26 mouse cellular contexts compared by ENCODE assay signal in the genomic region with DNA sequence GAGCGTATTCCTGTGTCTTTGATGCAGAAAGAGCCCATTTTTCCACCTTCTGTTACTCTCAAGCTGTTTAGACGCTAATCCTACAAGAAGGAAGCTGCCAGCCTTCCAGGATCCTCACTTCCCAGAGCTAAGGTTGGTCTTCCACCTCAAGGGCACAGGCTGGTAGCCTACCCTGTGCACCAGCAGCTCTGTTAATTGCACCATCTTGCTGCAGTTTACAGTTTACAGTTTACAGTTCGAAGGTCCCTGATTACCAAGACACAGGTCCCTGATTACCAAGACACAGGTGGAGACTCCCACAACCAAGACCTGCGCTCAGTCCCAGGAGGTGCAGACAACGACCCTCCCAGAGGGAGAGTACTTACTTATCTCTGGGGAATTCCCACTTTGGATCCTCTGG.
A peak's percentile ranks its signal among the peaks of the same experiment; 100 is the strongest.
DNase-seq lines count a peak whose midpoint lies in the region; ATAC-seq and TF ChIP-seq lines count a peak whose summit lies in the region.
"Had no signal": no experiment of that assay in that cellular context is flagged by ENCODE, and none has a peak within 500 bp of the region (broad histone marks: within the 10 kb centered on the region; RNA-seq: fewer than 3 reads in every experiment).

No protein-coding gene starts in this region.

- peak; percentile 36 for DNase-seq in midbrain, postnatal 0 days (ENCODE audit: low spot score)
- DNase-seq in midbrain, embryonic 10.5 days (ENCODE audit: low spot score): no peak
- DNase-seq in limb, embryonic 10.5 days (ENCODE audit: low spot score): no peak
- DNase-seq in layer of hippocampus, adult 9-10 months (ENCODE audit: low spot score): no peak
- no peak for DNase-seq in natural killer cell, adult 2 months (ENCODE audit: low spot score in 2 of 2)
- no peak for DNase-seq in urinary bladder, adult 2 months (ENCODE audit: low spot score)
- DNase-seq: adrenal gland, adult 2 months; cerebellum, adult 18-20 months; cerebellum, postnatal 25 days; gastrocnemius, postnatal 25 days; heart, adult 18-20 months; kidney, adult 2 months; kidney, postnatal 36 days; lung, adult 18-20 months; lung, postnatal 14 days; retina, postnatal 1 day; right cerebral cortex, postnatal 25 days; spleen, adult 18-20 months had no signal

- no peaks in the 10 kb centered on the region for H3K9me3 ChIP-seq in forebrain, embryonic 15.5 days
- 0 out of 2 replicates have a peak, but pooled peaks cover 4% of the 10 kb centered on the region for H3K9me3 ChIP-seq in forebrain, embryonic 13.5 days (replicated peaks)
- no peaks in the 10 kb centered on the region for H3K9me3 ChIP-seq in midbrain, postnatal 0 days (ENCODE audit: low read length)
- no peaks in the 10 kb centered on the region; the same call in 1 of the 2 replicates for H3K9me3 ChIP-seq in midbrain, embryonic 10.5 days (replicated peaks)
- no peaks in the 10 kb centered on the region for H3K9me3 ChIP-seq in limb, embryonic 10.5 days (replicated peaks)
- H3K9me3 ChIP-seq: hindbrain, embryonic 12.5 days; liver, embryonic 12.5 days; midbrain, embryonic 13.5 days; neural tube, embryonic 12.5 days had no signal

- 0 out of 2 replicates have a peak overlapping the region, but pooled peaks have one; percentile 11 for H3K27ac ChIP-seq in forebrain, embryonic 15.5 days (replicated peaks)
- H3K27ac ChIP-seq in forebrain, embryonic 13.5 days: no peak overlapping the region
- H3K27ac ChIP-seq in midbrain, postnatal 0 days (ENCODE audit: low read depth, low read length): no peak overlapping the region
- no peak overlapping the region for H3K27ac ChIP-seq in midbrain, embryonic 10.5 days (replicated peaks)
- peak overlapping the region; percentile 54; the same call in 1 of the 2 replicates for H3K27ac ChIP-seq in limb, embryonic 10.5 days
- H3K27ac ChIP-seq: hindbrain, embryonic 12.5 days; liver, embryonic 12.5 days; midbrain, embryonic 13.5 days; neural tube, embryonic 12.5 days had no signal

- no peak overlapping the region for H3K4me3 ChIP-seq in forebrain, embryonic 15.5 days
- H3K4me3 ChIP-seq in forebrain, embryonic 13.5 days: no peak overlapping the region
- H3K4me3 ChIP-seq in midbrain, postnatal 0 days (ENCODE audit: low read depth, low read length): no peak overlapping the region
- no peak overlapping the region for H3K4me3 ChIP-seq in midbrain, embryonic 10.5 days
- no peak overlapping the region for H3K4me3 ChIP-seq in limb, embryonic 10.5 days
- H3K4me3 ChIP-seq: hindbrain, embryonic 12.5 days; liver, embryonic 12.5 days; midbrain, embryonic 13.5 days; neural tube, embryonic 12.5 days had no signal

- no peak for TF ChIP-seq CTCF in midbrain, postnatal 0 days (IDR thresholded peaks at IDR 0.05)

- no peak for ATAC-seq in forebrain, embryonic 15.5 days (replicated peaks)
- ATAC-seq in forebrain, embryonic 13.5 days: no peak
- no peak for ATAC-seq in midbrain, postnatal 0 days (ENCODE audit: low FRiP score)
- ATAC-seq: liver, embryonic 12.5 days; midbrain, embryonic 13.5 days; Patski had no signal

- H3K9ac ChIP-seq in forebrain, embryonic 15.5 days (replicated peaks): no peak overlapping the region
- H3K9ac ChIP-seq in forebrain, embryonic 13.5 days: no peak overlapping the region
- H3K9ac ChIP-seq in midbrain, postnatal 0 days (replicated peaks; ENCODE audit: low read length, poor library complexity, severe bottlenecking): no peak overlapping the region
- H3K9ac ChIP-seq: hindbrain, embryonic 12.5 days; liver, embryonic 12.5 days; midbrain, embryonic 13.5 days; neural tube, embryonic 12.5 days had no signal

- H3K4me2 ChIP-seq in forebrain, embryonic 15.5 days (replicated peaks): no peak overlapping the region
- no peak overlapping the region for H3K4me2 ChIP-seq in forebrain, embryonic 13.5 days
- H3K4me2 ChIP-seq in midbrain, postnatal 0 days (ENCODE audit: low read depth, low read length, poor library complexity, severe bottlenecking): no peak overlapping the region
- H3K4me2 ChIP-seq: hindbrain, embryonic 12.5 days; liver, embryonic 12.5 days; midbrain, embryonic 13.5 days; neural tube, embryonic 12.5 days had no signal

- 76% methylated on average over 5 of the region's 5 CpGs for WGBS in forebrain, embryonic 15.5 days
- 89% methylated on average over 5 of the region's 5 CpGs for WGBS in forebrain, embryonic 13.5 days
- 81% methylated on average over 5 of the region's 5 CpGs for WGBS in midbrain, postnatal 0 days
- WGBS in midbrain, embryonic 10.5 days: 86% methylated on average over 5 of the region's 5 CpGs
- WGBS in limb, embryonic 10.5 days: 87% methylated on average over 5 of the region's 5 CpGs

- no peaks in the 10 kb centered on the region for H3K27me3 ChIP-seq in forebrain, embryonic 15.5 days
- no peaks in the 10 kb centered on the region for H3K27me3 ChIP-seq in forebrain, embryonic 13.5 days
- H3K27me3 ChIP-seq in midbrain, postnatal 0 days (ENCODE audit: insufficient read depth, low read length): no peaks in the 10 kb centered on the region
- peaks cover 20% of the 10 kb centered on the region for H3K27me3 ChIP-seq in midbrain, embryonic 10.5 days (ENCODE audit: low read depth, poor library complexity, severe bottlenecking)
- no peaks in the 10 kb centered on the region for H3K27me3 ChIP-seq in limb, embryonic 10.5 days (ENCODE audit: low read depth, poor library complexity, severe bottlenecking)
- H3K27me3 ChIP-seq: hindbrain, embryonic 12.5 days; liver, embryonic 12.5 days; neural tube, embryonic 12.5 days; Patski had no signal

- peaks cover 3% of the 10 kb centered on the region; the same call in 1 of the 2 replicates for H3K36me3 ChIP-seq in forebrain, embryonic 15.5 days
- H3K36me3 ChIP-seq in forebrain, embryonic 13.5 days (ENCODE audit: poor library complexity, severe bottlenecking): peaks cover 45% of the 10 kb centered on the region
- no peaks in the 10 kb centered on the region for H3K36me3 ChIP-seq in midbrain, postnatal 0 days (ENCODE audit: insufficient read depth, low read length)
- H3K36me3 ChIP-seq in midbrain, embryonic 10.5 days: peaks cover 86% of the 10 kb centered on the region
- H3K36me3 ChIP-seq in limb, embryonic 10.5 days: peaks cover 66% of the 10 kb centered on the region
- H3K36me3 ChIP-seq: G1E had no signal

- H3K4me1 ChIP-seq in forebrain, embryonic 15.5 days: peaks cover 8% of the 10 kb centered on the region; the same call in 1 of the 2 replicates
- H3K4me1 ChIP-seq in forebrain, embryonic 13.5 days: peaks cover 14% of the 10 kb centered on the region
- H3K4me1 ChIP-seq in midbrain, postnatal 0 days (ENCODE audit: insufficient read depth, low read length): no peaks in the 10 kb centered on the region
- H3K4me1 ChIP-seq in midbrain, embryonic 10.5 days: peaks cover 32% of the 10 kb centered on the region
- H3K4me1 ChIP-seq in limb, embryonic 10.5 days: peaks cover 28% of the 10 kb centered on the region

Comparison
In these comparisons a context has a peak if more than half of its experiments do, and no peak if none do; other contexts are left out.
1. H3K27ac ChIP-seq: peak in forebrain, embryonic 15.5 days (single experiment) and limb, embryonic 10.5 days (single experiment); none in forebrain, embryonic 13.5 days (single experiment), midbrain, postnatal 0 days (single experiment) and midbrain, embryonic 10.5 days (single experiment).